Mouse (Mus musculus): ENCODE measurements around the gene Aktip. TPM values are rescaled to one million over a fixed set of nuclear protein-coding genes. Genes with fewer than 3 reads are reported as not detected.
A peak's percentile ranks its signal among the peaks of the same experiment; 100 is the strongest.

The Aktip gene
- total RNA-seq, 2 experiments from 2014 or later = 45.3 to 50.1 TPM

GRCm38 (mm10) chr8:91194081-91194480, 5.7 kb downstream of the Aktip start:
- no peak for DNase-seq (ENCODE audit: low spot score in 2 of 2)

GRCm38 (mm10) chr8:91192941-91193340, 6.8 kb downstream of the Aktip start:
- no peak for DNase-seq (ENCODE audit: low spot score in 2 of 2)

GRCm38 (mm10) chr8:91190816-91191340, 8.9 kb downstream of the Aktip start:
- DNase-seq (ENCODE audit: low spot score in 2 of 2) = peak; percentile 23 to 39

DNA sequence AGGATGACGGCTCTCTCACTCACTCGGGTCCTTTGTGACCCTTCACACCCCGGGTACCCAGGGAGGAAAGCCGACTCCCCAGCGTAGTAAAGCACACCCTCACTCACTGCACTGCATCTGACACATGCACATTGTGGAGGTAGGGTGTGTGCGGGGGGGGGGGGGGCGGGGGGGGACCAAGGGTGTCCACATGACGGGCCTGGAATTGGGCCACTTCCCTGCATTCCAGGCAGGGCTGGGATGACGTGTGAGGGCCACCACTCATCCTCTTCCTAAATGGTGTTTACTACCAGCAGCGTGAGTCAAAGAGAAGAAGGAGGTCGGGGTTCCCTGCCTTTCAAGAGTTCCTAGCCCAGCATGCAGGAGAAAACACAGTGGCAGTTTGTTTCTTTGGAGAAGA, 11.6 kb downstream of the Aktip start:
- no peak for DNase-seq (ENCODE audit: low spot score in 2 of 2)

DNA sequence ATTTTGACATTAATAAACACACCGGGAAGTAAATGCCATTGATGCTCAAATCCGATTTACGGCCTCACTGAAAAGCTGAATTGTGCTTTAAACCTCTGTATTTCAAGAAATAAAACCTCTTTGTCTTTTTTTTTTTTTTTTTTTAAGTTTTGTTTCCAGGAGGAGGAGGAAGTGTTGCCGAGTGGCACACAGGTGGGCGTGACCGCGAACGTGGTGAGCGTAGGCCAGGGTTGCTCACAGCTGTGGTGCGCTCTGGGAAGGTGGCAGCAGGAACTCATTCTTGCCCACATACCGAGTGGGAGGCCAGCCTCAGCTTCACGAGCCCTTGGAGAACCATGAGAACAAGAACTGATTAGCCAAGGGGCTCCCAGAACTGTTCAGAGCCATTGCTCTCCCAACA, 13.4 kb downstream of the Aktip start:
- no peak for DNase-seq (ENCODE audit: low spot score in 2 of 2)

- no peak for DNase-seq (ENCODE audit: low spot score in 2 of 2)
Observed at GRCm38 (mm10) chr8:91177708-91178107, 22.1 kb downstream of the Aktip start.

DNA sequence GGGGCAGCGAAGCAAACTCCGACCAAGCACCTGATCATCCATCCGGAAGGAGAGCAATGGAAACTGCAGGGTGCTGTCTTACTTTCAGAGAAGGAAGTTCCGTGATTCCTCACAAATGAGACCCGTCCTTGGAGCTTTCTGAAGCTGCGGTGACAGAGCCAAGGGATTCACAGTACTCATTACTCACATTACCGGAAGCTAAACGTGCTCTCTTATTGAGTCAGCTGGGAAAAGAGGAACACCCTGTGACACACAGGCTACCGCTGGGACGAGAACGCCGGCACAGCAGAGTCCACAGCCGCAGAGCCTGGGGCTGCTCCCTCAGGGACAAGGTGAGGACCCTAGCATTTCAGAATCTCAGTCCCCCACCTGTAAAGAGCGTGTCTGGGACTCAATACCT, 23.6 kb downstream of the Aktip start:
- DNase-seq (ENCODE audit: low spot score in 2 of 2) = no peak

GRCm38 (mm10) chr8:91171605-91172004, 28.2 kb downstream of the Aktip start:
- no peak for DNase-seq (ENCODE audit: low spot score in 2 of 2)

DNA sequence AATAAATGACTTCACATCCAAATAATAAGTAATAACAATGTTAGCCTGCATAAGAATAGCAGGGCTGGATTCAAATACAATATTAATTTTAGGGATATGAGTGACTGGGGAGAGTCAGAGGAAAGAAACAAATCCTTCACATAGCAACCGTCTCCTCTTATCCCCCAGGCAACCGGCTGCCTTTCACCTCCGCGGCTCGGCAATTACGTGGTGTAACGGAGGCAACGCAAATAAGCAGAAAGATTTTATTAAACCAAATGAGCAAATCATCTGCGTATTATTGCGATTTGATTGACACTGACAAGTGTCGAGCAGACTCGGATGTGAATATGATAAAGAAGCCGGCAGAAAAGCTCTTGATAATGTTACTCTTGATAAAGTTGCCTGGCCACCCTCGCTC, 28.9 kb downstream of the Aktip start:
- no peak for DNase-seq (ENCODE audit: low spot score in 2 of 2)

GRCm38 (mm10) chr8:91170152-91170551, 29.6 kb downstream of the Aktip start:
- no peak for DNase-seq (ENCODE audit: low spot score in 2 of 2)

- no peak for DNase-seq (ENCODE audit: low spot score in 2 of 2)
Observed at GRCm38 (mm10) chr8:91159959-91160800, 39.6 kb downstream of the Aktip start.

- no peak for DNase-seq (ENCODE audit: low spot score in 2 of 2)
Observed at GRCm38 (mm10) chr8:91158617-91159016, 41.2 kb downstream of the Aktip start.

GRCm38 (mm10) chr8:91154564-91154963, 45.2 kb downstream of the Aktip start:
- no peak for DNase-seq (ENCODE audit: low spot score in 2 of 2)

- DNase-seq (ENCODE audit: low spot score in 2 of 2) = no peak
Observed at GRCm38 (mm10) chr8:91153831-91154230, 45.9 kb downstream of the Aktip start.

GRCm38 (mm10) chr8:91151531-91151930, 48.2 kb downstream of the Aktip start:
- no peak for DNase-seq (ENCODE audit: low spot score in 2 of 2)

- DNase-seq (ENCODE audit: low spot score in 2 of 2) = no peak
Observed at GRCm38 (mm10) chr8:91149298-91149697, 50.5 kb downstream of the Aktip start.

DNA sequence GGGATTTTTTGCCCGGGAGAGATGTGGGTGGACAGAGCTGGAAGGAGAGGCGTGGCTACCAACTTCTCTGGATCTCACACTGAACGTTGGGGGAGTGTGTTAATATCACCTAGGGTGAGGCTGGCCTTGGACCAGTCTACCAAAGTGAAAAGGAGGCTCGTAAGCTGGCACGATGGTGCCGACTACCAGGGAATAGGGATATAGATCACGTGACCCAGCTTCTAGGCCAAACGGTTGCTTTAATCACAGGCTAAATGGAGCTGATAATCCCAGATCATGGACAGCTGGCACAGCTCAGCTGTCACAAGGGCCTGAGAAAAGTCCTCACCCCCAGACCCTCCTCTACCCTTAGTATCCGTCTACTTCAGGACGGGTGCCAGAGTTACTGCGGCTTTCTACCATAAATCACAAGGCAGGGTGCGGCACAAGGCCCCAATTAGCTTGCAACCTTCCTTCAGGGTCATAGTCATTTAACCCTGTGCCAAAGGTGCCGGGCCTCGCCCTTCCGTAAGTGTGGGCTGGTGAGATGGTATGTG, 51.1 kb downstream of the Aktip start:
- peak in 1 of 2 experiments; percentile 12 for DNase-seq (ENCODE audit: low spot score in 2 of 2)

- peak; percentile 28 to 33 for DNase-seq (ENCODE audit: low spot score in 2 of 2)
Observed at GRCm38 (mm10) chr8:91147715-91148114, 52.1 kb downstream of the Aktip start.

GRCm38 (mm10) chr8:91140828-91141227, 58.9 kb downstream of the Aktip start:
- no peak for DNase-seq (ENCODE audit: low spot score in 2 of 2)

GRCm38 (mm10) chr8:91135308-91136181, 64.2 kb downstream of the Aktip start:
- DNase-seq (ENCODE audit: low spot score in 2 of 2) = no peak

DNA sequence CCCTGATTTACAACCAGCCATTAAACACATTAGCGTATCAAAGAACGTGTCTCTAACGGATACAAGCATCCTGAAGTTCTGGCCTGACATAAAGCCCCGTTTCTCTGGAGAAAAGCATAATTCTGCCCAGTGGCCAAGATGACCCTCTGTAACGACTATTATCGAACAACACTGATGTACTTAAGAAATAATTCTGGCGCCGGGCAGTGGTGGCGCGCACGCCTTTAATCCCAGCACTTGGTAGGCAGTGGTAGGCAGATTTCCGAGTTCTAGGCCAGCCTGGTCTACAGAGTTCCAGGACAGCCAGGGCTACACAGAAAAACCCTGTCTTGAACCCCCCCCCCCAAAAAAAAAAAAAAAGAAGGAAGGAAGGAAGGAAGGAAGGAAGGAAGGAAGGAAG, 65.1 kb downstream of the Aktip start:
- no peak for DNase-seq (ENCODE audit: low spot score in 2 of 2)

GRCm38 (mm10) chr8:91134070-91134475, 65.7 kb downstream of the Aktip start:
- peak; percentile 94 to 95 for DNase-seq (ENCODE audit: low spot score in 2 of 2)
